Mouse (Mus musculus) adipose tissue, adult 10 weeks (tissue): Measurements from ENCODE around the gene Osmr. TPM values are rescaled to one million over a fixed set of nuclear protein-coding genes. Genes with fewer than 3 reads are reported as not detected.

ENCODE experiments used
- polyA plus RNA-seq: library from polyadenylated mRNA; stranded (reverse); fragments of 350-450 nt; fragmentation: Illumina TruSeq; extraction: RNeasy Lipid Tissue Mini Kit (QIAGEN cat#74804); gene quantifications from one replicate; pipeline ENCODE4 v1.2.3, GENCODE M21; 2014; ENCODE audit warnings: low read depth, low replicate concordance

The Osmr gene
- 14.2 TPM for polyA plus RNA-seq

GRCm38 (mm10) chr15:6874601-6875019 is at the start of gene Osmr:
Osmr (minus strand) TSS chr15:6874969.

Other genes with a start within 250 kb of the Osmr start
- gene Rictor, start 166.6 kb downstream of the Osmr start, polyA plus RNA-seq, result 7.0 TPM
- gene Lifr, start 215.6 kb upstream of the Osmr start, polyA plus RNA-seq, result 13.8 TPM